Mouse (Mus musculus) small intestine, adult 2 months (tissue): ENCODE results near the gene A430078G23Rik. TPM values are rescaled to one million over a fixed set of nuclear protein-coding genes. Genes with fewer than 3 reads are reported as not detected.

Experiments
- H3K27ac ChIP-seq: fragments of 200-500 bp; 2 replicates; pipeline ENCODE4 v1.5.1; 2012; ENCODE audit warnings: low read depth, low read length, control low read depth, inconsistent platforms; ENCODE audit not compliant: insufficient read depth
- H3K27me3 ChIP-seq: fragments of 200-500 bp; 2 replicates; pipeline ENCODE4 v1.6.1; 2012; ENCODE audit warnings: mild to moderate bottlenecking, moderate library complexity, low read length, inconsistent platforms; ENCODE audit not compliant: control insufficient read depth, insufficient read depth
- H3K36me3 ChIP-seq: fragments of 200-500 bp; 2 replicates; pipeline ENCODE4 v1.6.1; 2012; ENCODE audit warnings: mild to moderate bottlenecking, low read length, control low read depth, inconsistent platforms; ENCODE audit not compliant: control insufficient read depth, insufficient read depth
- H3K4me1 ChIP-seq: fragments of 200-500 bp; 2 replicates; pipeline ENCODE4 v1.6.1; 2012; ENCODE audit warnings: low read length, inconsistent platforms, mixed read lengths; ENCODE audit not compliant: control insufficient read depth, insufficient read depth, insufficient read length
- H3K4me3 ChIP-seq: fragments of 200-500 bp; 2 replicates; pipeline ENCODE4 v1.5.1; 2012; ENCODE audit warnings: low read depth, mild to moderate bottlenecking, control low read depth, inconsistent platforms, low read length, moderate library complexity
- CTCF ChIP-seq: fragments of 200-500 bp; IDR thresholded peaks from 2 replicates; pipeline ENCODE4 v1.5.1; 2012; ENCODE audit warnings: low read depth, mild to moderate bottlenecking, control low read depth, inconsistent platforms, low read length, moderate library complexity, mixed read lengths; ENCODE audit not compliant: insufficient replicate concordance, insufficient read length; ENCODE audit errors: extremely low read depth
- POLR2A ChIP-seq: fragments of 200-500 bp; IDR thresholded peaks from 2 replicates; pipeline ENCODE4 v1.6.1; 2012; ENCODE audit warnings: low read depth, mild to moderate bottlenecking, control low read depth, inconsistent platforms, low read length, moderate library complexity
- WGBS: fragments of 180-500 bp; shearing (Covaris S2); methylation state at CpG from one replicate; pipeline ENCODE4 v1.1.7; 2018; 5-methylcytosine and 5-hydroxymethylcytosine counted together
- polyA plus RNA-seq: library from polyadenylated mRNA; depleted of rRNA; stranded (reverse); fragments of >200 nt; gene quantifications from 2 replicates; pipeline ENCODE4 v1.2.3, GENCODE M21; 2012

A430078G23Rik gene
- polyA plus RNA-seq, 1 experiment: 0.80 TPM

GRCm38 (mm10) chr8:3395246-3395645 is 42.0 kb downstream of the A430078G23Rik start:
- H3K36me3 ChIP-seq: peaks cover 7% of the 10 kb centered on the region
- WGBS: 55% methylated on average over 4 of the region's 4 CpGs
- TF ChIP-seq CTCF (no peak), POLR2A (no peak)
- no peak overlapping the region for H3K4me3 ChIP-seq
- H3K4me1 ChIP-seq: peaks cover 9% of the 10 kb centered on the region; the same call in 1 of the 2 replicates
- no peaks in the 10 kb centered on the region for H3K27me3 ChIP-seq
- no peak overlapping the region for H3K27ac ChIP-seq

DNA sequence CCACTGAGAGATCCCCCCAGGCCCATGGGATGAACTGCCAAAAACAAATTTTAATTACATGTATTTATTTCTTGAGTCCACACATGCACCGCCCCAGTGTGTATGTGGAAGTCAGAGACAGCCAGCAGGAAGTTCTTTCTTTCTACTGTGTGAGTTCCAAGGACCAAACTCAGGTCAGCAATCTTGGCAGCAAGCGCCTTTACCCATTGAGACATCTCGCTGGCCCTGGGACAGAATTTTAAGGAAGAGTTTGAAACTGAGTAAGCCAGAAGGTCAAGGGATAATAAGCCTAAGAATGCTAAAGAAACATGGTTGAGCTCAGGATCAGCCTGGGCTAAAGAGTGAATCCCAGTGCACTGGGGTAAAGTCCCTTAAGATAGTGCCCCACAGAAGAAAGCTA is 44.4 kb downstream of the A430078G23Rik start:
- no peak overlapping the region for H3K27ac ChIP-seq
- WGBS: 75% methylated on average over 3 of the region's 3 CpGs
- H3K27me3 ChIP-seq: no peaks in the 10 kb centered on the region
- no peak for TF ChIP-seq POLR2A
- TF ChIP-seq CTCF: no peak
- peaks cover 5% of the 10 kb centered on the region; the same call in 1 of the 2 replicates for H3K4me1 ChIP-seq
- no peak overlapping the region for H3K4me3 ChIP-seq
- peaks cover 7% of the 10 kb centered on the region for H3K36me3 ChIP-seq

DNA sequence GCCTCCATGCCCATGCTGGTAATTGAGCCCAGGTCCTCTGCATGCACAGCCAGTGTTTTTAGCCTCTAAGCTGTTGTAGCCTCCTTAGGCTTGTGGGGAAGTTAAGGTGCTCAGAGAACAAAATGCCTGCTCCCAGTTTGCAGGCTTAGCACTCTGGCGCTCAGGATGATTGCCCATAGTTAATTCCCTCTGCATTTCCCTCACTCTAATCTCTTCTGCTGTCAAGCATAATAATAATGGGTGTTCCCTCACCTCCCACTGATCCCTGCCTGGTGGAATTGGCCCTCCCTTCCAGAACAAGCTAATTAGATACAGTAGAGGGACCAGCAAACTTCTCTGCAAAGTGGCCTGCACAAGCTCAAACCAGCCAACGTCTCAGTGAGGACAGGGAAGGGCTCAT is 47.3 kb downstream of the A430078G23Rik start:
- Histone ChIP-seq H3K36me3 (peaks cover 10% of the 10 kb centered on the region), H3K4me1 (no peaks in the 10 kb centered on the region; the same call in 1 of the 2 replicates), H3K27me3 (no peaks in the 10 kb centered on the region), H3K27ac (no peak overlapping the region), H3K4me3 (no peak overlapping the region)
- WGBS: 42% methylated on average over 2 of the region's 2 CpGs
- TF ChIP-seq POLR2A: no peak
- TF ChIP-seq CTCF: no peak

GRCm38 (mm10) chr8:3407417-3407816 is 54.2 kb downstream of the A430078G23Rik start:
- H3K36me3 ChIP-seq: peaks cover 3% of the 10 kb centered on the region; the same call in 1 of the 2 replicates
- no peak for TF ChIP-seq POLR2A
- TF ChIP-seq CTCF: no peak
- 81% methylated on average over 3 of the region's 3 CpGs for WGBS
- H3K4me1 ChIP-seq: peaks cover 13% of the 10 kb centered on the region
- H3K4me3 ChIP-seq: no peak overlapping the region
- H3K27ac ChIP-seq: no peak overlapping the region
- H3K27me3 ChIP-seq: no peaks in the 10 kb centered on the region

DNA sequence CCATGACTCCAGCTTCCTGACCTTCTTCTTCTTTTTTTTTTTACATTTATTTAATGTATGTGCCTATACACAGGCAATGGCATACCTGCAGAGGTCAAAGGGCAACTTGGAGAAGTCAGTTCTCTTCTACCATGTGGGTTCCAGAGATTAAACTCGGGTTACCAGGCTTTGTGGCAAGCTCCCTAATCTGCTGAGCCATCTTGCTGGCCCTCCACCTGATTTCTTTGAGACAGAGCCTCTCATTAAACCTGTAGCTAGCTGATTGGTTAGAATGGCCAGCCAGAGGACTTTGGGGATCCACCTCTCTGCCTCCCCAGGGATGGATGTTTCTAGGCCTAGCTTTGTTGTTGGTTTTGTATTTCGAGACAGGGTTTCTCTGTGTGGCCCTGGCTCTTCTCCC is 57.9 kb downstream of the A430078G23Rik start:
- Histone ChIP-seq H3K27ac (peak overlapping the region; percentile 64; the same call in 1 of the 2 replicates), H3K36me3 (peaks cover 1% of the 10 kb centered on the region; the same call in 1 of the 2 replicates)
- TF ChIP-seq CTCF (no peak), POLR2A (no peak)

GRCm38 (mm10) chr8:3411901-3412301 is 58.7 kb downstream of the A430078G23Rik start:
- no peak overlapping the region for H3K4me3 ChIP-seq
- H3K27me3 ChIP-seq: no peaks in the 10 kb centered on the region
- peaks cover 21% of the 10 kb centered on the region for H3K4me1 ChIP-seq
- H3K36me3 ChIP-seq: peaks cover 1% of the 10 kb centered on the region; the same call in 1 of the 2 replicates
- TF ChIP-seq POLR2A (no peak), CTCF (no peak)
- 24% methylated on average over 7 of the region's 7 CpGs for WGBS
- H3K27ac ChIP-seq: peak overlapping the region; percentile 82

More for the DNA sequence above, 57.9 kb downstream of the A430078G23Rik start:
- peaks cover 15% of the 10 kb centered on the region for H3K4me1 ChIP-seq
- no peaks in the 10 kb centered on the region for H3K27me3 ChIP-seq
- WGBS: 67% methylated on average over 2 of the region's 2 CpGs
- H3K4me3 ChIP-seq: no peak overlapping the region

DNA sequence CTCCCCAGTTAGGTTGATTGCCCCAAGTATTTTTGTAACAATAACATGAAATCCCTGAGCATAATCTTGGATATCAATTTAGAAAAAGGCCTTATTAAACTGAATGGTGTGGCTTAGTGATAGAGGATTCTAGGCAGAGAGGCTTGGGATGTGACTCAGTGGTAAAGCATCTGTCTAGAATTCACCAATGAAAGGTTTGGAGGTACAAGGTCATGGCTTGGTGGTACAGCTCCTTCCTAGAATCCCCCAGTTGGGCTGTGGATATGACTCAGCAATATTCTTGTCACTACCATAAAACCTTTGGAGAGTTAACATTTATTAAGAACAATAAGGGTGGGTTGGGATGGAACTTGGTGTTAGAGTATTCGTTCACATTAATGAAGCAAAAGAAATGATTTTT is 59.6 kb downstream of the A430078G23Rik start:
- 95% methylated on average over 1 of the region's 1 CpGs for WGBS
- H3K27ac ChIP-seq: no peak overlapping the region
- TF ChIP-seq CTCF: no peak
- TF ChIP-seq POLR2A: no peak
- H3K36me3 ChIP-seq: peaks cover 1% of the 10 kb centered on the region; the same call in 1 of the 2 replicates
- H3K27me3 ChIP-seq: no peaks in the 10 kb centered on the region
- no peak overlapping the region for H3K4me3 ChIP-seq
- peaks cover 26% of the 10 kb centered on the region for H3K4me1 ChIP-seq
